In the genomic region with DNA sequence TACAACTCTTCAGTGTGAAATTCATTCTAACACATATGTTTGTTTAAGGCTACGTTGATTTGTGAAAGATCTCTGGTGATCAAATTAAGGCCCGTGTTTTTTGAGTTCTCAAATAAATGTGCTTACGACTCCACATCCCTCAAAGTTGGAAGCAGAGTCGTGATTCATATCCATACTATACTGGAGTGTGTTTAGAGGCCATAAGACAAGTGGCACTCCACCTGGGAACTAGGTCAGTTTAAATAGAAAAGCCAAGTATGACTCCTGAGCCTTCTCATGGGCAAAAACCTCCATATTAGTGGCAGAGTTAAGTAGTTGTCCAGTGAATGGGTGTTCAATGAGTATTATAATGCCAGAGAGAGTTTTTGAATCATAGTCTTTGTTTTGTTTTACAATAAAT, we compare ENCODE assay signal across 17 mouse cellular contexts. TPM values are rescaled to one million over a fixed set of nuclear protein-coding genes. Genes with fewer than 3 reads are reported as not detected.
"Had no signal": no experiment of that assay in that cellular context is flagged by ENCODE, and none has a peak within 500 bp of the region (broad histone marks: within the 10 kb centered on the region; RNA-seq: fewer than 3 reads in every experiment).

No protein-coding gene starts in this region.

- H3K4me2 ChIP-seq: neural tube, embryonic 13.5 days; neural tube, embryonic 15.5 days; stomach, embryonic 15.5 days had no signal

- H3K36me3 ChIP-seq: neural tube, embryonic 13.5 days; neural tube, embryonic 15.5 days; stomach, embryonic 15.5 days had no signal

- H3K9me3 ChIP-seq: neural tube, embryonic 13.5 days; neural tube, embryonic 15.5 days; stomach, embryonic 15.5 days had no signal

- H3K27ac ChIP-seq: neural tube, embryonic 13.5 days; neural tube, embryonic 15.5 days; stomach, embryonic 15.5 days; stomach, postnatal 0 days had no signal

- H3K4me1 ChIP-seq: neural tube, embryonic 13.5 days; neural tube, embryonic 15.5 days; stomach, embryonic 15.5 days had no signal

- H3K27me3 ChIP-seq: neural tube, embryonic 13.5 days; neural tube, embryonic 15.5 days; stomach, embryonic 15.5 days had no signal

- DNase-seq: retina, postnatal 1 day; right cerebral cortex, adult 18-20 months; right cerebral cortex, postnatal 14 days; right cerebral cortex, postnatal 25 days; right cerebral cortex, postnatal 4 days; spleen, adult 18-20 months; thymus, adult 18-20 months; thymus, adult 2 months; thymus, postnatal 14 days; thymus, postnatal 25 days; thymus, postnatal 36 days; thymus, postnatal 4 days had no signal

- H3K4me3 ChIP-seq: neural tube, embryonic 13.5 days; neural tube, embryonic 15.5 days; stomach, embryonic 15.5 days had no signal

- H3K9ac ChIP-seq: neural tube, embryonic 13.5 days; neural tube, embryonic 15.5 days; stomach, embryonic 15.5 days had no signal

RNA-seq across cellular contexts. Expression of a gene that starts 13.4 kb away (rescaled TPM):
- polyA plus RNA-seq: testis, adult 2 months had no signal
